Mouse (Mus musculus): ENCODE measurements at regions not wholly inside any gene's neighbourhood (a gene's known extent, or its start where the extent isn't known, plus 50 kb on each side); places are given as distances from the start of the nearest gene placed in this dataset.

DNA sequence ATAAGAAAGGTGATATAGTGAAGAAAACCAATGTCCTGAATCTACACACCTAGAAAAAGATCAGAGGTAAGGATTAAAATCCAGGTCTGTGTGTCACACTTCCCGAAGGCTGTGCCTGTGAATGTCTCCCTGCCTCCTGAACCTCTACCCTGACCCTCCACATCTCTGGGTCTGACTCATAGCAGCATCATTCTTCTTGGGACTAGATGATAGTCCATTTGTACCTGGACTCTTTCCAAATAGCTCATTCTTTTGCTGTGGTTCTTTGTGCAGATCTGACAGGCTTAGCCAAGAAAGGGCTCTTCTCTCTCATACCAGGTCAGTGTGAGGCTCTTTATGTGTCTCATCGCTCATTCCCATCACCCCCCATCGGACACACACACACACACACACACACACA is 146.8 kb upstream of the 4930535I16Rik start:
- Histone ChIP-seq H3K27me3 (ENCODE audit: insufficient read depth, low read length) (no peaks in the 10 kb centered on the region), H3K9ac (replicated peaks) (no peak overlapping the region), H3K36me3 (replicated peaks; ENCODE audit: insufficient read depth, low read length) (no peaks in the 10 kb centered on the region), H3K4me2 (ENCODE audit: low read depth, low read length) (no peak overlapping the region), H3K27ac (ENCODE audit: low read depth) (no peak overlapping the region), H3K9me3 (ENCODE audit: low read length) (no peaks in the 10 kb centered on the region), H3K4me3 (ENCODE audit: low read depth, low read length) (no peak overlapping the region), H3K4me1 (ENCODE audit: insufficient read depth) (no peaks in the 10 kb centered on the region)
- 61% methylated on average over 3 of the region's 3 CpGs for WGBS (ENCODE audit: insufficient replicate concordance)
- no peak for ATAC-seq
- DNase-seq: no peak
- TF ChIP-seq EP300 (IDR thresholded peaks at IDR 0.05; ENCODE audit: low read depth) (no peak), CTCF (IDR thresholded peaks at IDR 0.05; ENCODE audit: low read depth) (no peak)

DNA sequence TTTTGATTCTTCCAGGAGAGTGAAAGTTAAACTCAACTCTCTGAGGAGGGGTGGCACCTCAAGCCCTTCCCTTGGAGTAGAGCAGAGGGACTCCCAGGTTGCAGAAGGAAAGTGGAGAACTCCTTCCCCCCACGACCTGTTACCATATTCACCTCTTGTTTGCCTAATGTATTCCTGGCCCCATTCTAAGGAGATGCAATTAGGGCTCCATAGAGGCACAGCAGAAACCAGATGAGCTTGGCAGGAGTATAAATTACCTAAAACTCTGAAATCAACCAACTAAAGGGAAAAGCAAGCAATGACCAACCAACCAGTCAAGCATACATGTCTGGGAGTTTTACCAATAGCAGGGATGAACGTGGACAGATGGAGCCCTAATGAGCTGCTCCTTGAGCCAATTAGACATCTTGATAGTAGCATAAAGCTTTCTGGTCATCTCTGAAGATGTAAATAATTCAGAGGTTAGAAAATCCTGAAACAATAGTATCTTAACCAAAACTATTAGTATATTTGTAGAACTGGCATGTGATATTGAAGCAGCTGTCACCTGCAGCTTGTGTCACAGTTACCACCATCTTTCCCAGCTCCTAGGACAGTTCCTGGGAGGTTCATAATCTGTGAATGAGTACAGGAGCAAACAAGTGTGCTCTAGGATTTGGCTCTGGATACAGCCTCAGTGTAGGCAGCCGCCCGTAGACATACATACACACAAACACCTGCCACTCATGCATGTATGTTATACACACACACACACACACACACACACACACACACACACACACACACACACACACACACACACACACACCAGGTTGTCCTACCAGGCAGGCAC is 145.7 kb upstream of the 4930535I16Rik start:
- DNase-seq (no peak), ATAC-seq (no peak)
- H3K36me3 ChIP-seq (replicated peaks; ENCODE audit: insufficient read depth, low read length): no peaks in the 10 kb centered on the region
- H3K27ac ChIP-seq (ENCODE audit: low read depth): no peak overlapping the region
- no peak overlapping the region for H3K4me2 ChIP-seq (ENCODE audit: low read depth, low read length)
- H3K9me3 ChIP-seq (ENCODE audit: low read length): no peaks in the 10 kb centered on the region
- H3K27me3 ChIP-seq (ENCODE audit: insufficient read depth, low read length): no peaks in the 10 kb centered on the region
- H3K4me1 ChIP-seq (ENCODE audit: insufficient read depth): no peaks in the 10 kb centered on the region
- TF ChIP-seq CTCF (IDR thresholded peaks at IDR 0.05; ENCODE audit: low read depth) (no peak), EP300 (IDR thresholded peaks at IDR 0.05; ENCODE audit: low read depth) (no peak)
- no peak overlapping the region for H3K4me3 ChIP-seq (ENCODE audit: low read depth, low read length)
- WGBS (ENCODE audit: insufficient replicate concordance): 67% methylated on average over 4 of the region's 4 CpGs
- no peak overlapping the region for H3K9ac ChIP-seq (replicated peaks)

DNA sequence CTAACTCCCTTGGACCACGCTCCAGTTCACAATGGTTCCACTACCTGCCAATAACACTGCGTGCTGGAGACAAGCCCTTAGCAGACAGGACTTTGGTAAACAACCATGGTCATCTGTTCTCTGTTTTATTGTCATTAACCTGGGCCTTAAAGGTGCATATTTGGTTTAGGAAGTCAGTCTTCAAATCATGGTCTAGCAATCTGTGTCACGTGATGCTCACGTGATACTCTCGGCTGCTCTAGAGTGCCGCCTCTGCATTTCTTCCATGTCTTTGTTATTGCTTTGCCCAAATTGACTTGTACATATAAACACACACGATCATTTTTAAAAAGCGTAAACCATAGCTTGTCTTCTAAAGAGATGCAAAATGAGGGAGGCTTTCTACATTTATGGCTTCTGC is 139.8 kb upstream of the 4930535I16Rik start:
- DNase-seq (no peak), ATAC-seq (no peak)
- no peak for TF ChIP-seq EP300 (IDR thresholded peaks at IDR 0.05; ENCODE audit: low read depth)
- no peak for TF ChIP-seq CTCF (IDR thresholded peaks at IDR 0.05; ENCODE audit: low read depth)
- Histone ChIP-seq H3K4me1 (ENCODE audit: insufficient read depth) (no peaks in the 10 kb centered on the region), H3K36me3 (replicated peaks; ENCODE audit: insufficient read depth, low read length) (no peaks in the 10 kb centered on the region), H3K9me3 (ENCODE audit: low read length) (no peaks in the 10 kb centered on the region), H3K27ac (ENCODE audit: low read depth) (no peak overlapping the region), H3K4me2 (ENCODE audit: low read depth, low read length) (no peak overlapping the region), H3K4me3 (ENCODE audit: low read depth, low read length) (no peak overlapping the region), H3K27me3 (ENCODE audit: insufficient read depth, low read length) (no peaks in the 10 kb centered on the region), H3K9ac (replicated peaks) (no peak overlapping the region)
- 88% methylated on average over 8 of the region's 8 CpGs for WGBS (ENCODE audit: insufficient replicate concordance)

DNA sequence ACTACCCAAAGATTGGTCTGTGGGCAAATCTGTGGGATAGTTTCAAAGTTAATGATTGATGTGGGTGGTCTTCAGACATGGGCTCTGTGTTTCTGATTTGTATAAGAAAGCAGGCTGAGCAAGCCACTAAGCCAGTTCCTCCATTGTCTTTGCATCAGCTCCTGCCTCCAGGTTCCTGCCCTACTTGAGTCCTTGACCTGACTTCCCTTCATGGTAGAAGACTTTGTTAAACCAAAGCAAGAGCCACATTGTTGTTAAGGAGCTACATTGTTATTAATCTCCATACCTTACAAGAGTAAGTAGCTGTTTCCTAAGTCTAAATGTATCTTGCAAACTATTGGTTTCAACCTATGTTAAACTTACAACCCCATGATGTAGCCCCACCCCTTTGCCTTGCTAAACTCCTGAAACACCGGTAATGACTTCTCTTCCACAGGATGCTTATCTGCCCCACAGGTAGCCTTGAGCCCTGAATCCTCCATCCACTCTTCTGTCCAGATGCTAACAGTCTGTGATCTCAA is 136.5 kb upstream of the 4930535I16Rik start:
- Histone ChIP-seq H3K36me3 (replicated peaks; ENCODE audit: insufficient read depth, low read length) (no peaks in the 10 kb centered on the region), H3K9ac (replicated peaks) (no peak overlapping the region), H3K27me3 (ENCODE audit: insufficient read depth, low read length) (no peaks in the 10 kb centered on the region), H3K4me3 (ENCODE audit: low read depth, low read length) (no peak overlapping the region), H3K4me1 (ENCODE audit: insufficient read depth) (no peaks in the 10 kb centered on the region), H3K4me2 (ENCODE audit: low read depth, low read length) (no peak overlapping the region), H3K27ac (ENCODE audit: low read depth) (no peak overlapping the region), H3K9me3 (ENCODE audit: low read length) (no peaks in the 10 kb centered on the region)
- TF ChIP-seq EP300 (IDR thresholded peaks at IDR 0.05; ENCODE audit: low read depth): no peak
- TF ChIP-seq CTCF (IDR thresholded peaks at IDR 0.05; ENCODE audit: low read depth): no peak
- DNase-seq (no peak), ATAC-seq (no peak)
- 45% methylated on average over 1 of the region's 1 CpGs for WGBS (ENCODE audit: insufficient replicate concordance)

DNA sequence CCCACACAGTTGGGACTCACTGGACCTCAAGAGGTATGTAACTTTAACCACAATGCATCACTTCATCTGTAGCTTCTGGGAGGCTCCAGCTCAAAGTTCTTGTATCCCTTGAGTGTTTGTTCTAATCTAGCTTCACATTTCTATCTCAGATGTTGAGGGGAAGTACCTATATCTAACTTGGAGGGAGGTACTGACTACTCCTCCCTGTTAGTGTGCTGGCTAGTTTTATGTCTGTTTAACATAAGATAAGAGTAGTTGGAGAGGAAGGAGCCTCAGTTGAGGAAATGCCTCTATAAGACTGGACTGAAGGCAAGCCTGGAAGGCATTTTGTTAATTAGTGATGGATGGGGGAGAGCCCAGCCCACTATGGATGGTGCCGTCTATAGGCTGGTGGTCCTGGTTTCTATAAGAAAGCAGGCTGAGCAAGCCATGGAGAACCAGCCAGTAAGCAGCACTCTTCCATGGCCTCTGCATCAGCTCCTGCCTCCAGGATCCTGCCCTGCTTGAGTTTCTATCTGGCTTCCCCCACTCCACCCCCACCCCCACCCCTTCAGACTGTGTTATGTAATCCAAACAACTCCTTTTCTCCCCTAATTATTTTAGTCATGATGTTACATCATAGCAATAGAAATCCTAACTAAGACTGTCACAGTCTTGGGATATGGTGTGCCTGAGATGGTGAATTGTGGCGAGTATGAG is 135.7 kb upstream of the 4930535I16Rik start:
- WGBS (ENCODE audit: insufficient replicate concordance): 78% methylated on average over 2 of the region's 2 CpGs
- TF ChIP-seq CTCF (IDR thresholded peaks at IDR 0.05; ENCODE audit: low read depth): no peak
- TF ChIP-seq EP300 (IDR thresholded peaks at IDR 0.05; ENCODE audit: low read depth): no peak
- ATAC-seq (no peak), DNase-seq (no peak)
- H3K4me1 ChIP-seq (ENCODE audit: insufficient read depth): no peaks in the 10 kb centered on the region
- H3K4me3 ChIP-seq (ENCODE audit: low read depth, low read length): no peak overlapping the region
- H3K27me3 ChIP-seq (ENCODE audit: insufficient read depth, low read length): no peaks in the 10 kb centered on the region
- H3K27ac ChIP-seq (ENCODE audit: low read depth): no peak overlapping the region
- no peak overlapping the region for H3K9ac ChIP-seq (replicated peaks)
- no peaks in the 10 kb centered on the region for H3K36me3 ChIP-seq (replicated peaks; ENCODE audit: insufficient read depth, low read length)
- H3K4me2 ChIP-seq (ENCODE audit: low read depth, low read length): no peak overlapping the region
- no peaks in the 10 kb centered on the region for H3K9me3 ChIP-seq (ENCODE audit: low read length)

DNA sequence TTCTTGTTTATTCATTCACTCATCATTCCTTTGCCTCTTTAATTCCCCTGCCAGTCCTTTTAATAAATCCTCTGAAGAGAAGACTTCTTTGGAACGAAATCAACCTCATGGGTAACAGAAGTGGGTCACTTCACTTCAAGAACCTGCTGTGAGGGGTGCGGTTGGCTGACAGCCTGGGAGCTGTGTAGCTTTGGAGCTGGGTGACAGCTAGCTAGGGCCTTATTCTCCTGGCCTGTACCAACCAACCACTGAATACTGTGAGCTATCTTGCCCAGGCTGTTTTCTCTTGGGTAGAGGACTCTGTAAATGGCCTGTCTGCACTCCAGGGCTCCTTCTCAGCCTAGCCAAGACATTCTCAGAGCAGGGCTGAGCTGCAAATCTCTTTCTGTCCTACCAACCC is 134.6 kb upstream of the 4930535I16Rik start:
- Histone ChIP-seq H3K9ac (replicated peaks) (no peak overlapping the region), H3K27me3 (ENCODE audit: insufficient read depth, low read length) (no peaks in the 10 kb centered on the region), H3K4me1 (ENCODE audit: insufficient read depth) (no peaks in the 10 kb centered on the region), H3K9me3 (ENCODE audit: low read length) (no peaks in the 10 kb centered on the region), H3K27ac (ENCODE audit: low read depth) (no peak overlapping the region), H3K4me2 (ENCODE audit: low read depth, low read length) (no peak overlapping the region), H3K36me3 (replicated peaks; ENCODE audit: insufficient read depth, low read length) (no peaks in the 10 kb centered on the region), H3K4me3 (ENCODE audit: low read depth, low read length) (no peak overlapping the region)
- DNase-seq (no peak), ATAC-seq (no peak)
- WGBS (ENCODE audit: insufficient replicate concordance): 67% methylated on average over 2 of the region's 2 CpGs
- TF ChIP-seq EP300 (IDR thresholded peaks at IDR 0.05; ENCODE audit: low read depth) (no peak), CTCF (IDR thresholded peaks at IDR 0.05; ENCODE audit: low read depth) (no peak)

All from liver, postnatal 0 days (tissue).